Mouse (Mus musculus) heart, adult 11 months (tissue): ENCODE measurements at regions not wholly inside any gene's neighbourhood (a gene's known extent, or its start where the extent isn't known, plus 50 kb on each side); places are given as distances from the start of the nearest gene placed in this dataset.

ENCODE experiments used
- DNase-seq: peaks from one replicate; pipeline ENCODE4 v3.0.0; 2022

GRCm38 (mm10) chr13:37148627-37149026 is 98.6 kb upstream of the F13a1 start:
- peak; percentile 93 for DNase-seq

- no peak for DNase-seq
Observed at GRCm38 (mm10) chr13:37147790-37148189, 97.7 kb upstream of the F13a1 start.

- DNase-seq: no peak
Observed at GRCm38 (mm10) chr13:37142812-37143211, 92.8 kb upstream of the F13a1 start.

- DNase-seq: peak; percentile 39
Observed at GRCm38 (mm10) chr13:37135115-37135514, 85.1 kb upstream of the F13a1 start.

- peak; percentile 29 for DNase-seq
Observed at GRCm38 (mm10) chr13:37134518-37134917, 84.5 kb upstream of the F13a1 start.

- DNase-seq: peak; percentile 96
Observed at GRCm38 (mm10) chr13:37130637-37131036, 80.6 kb upstream of the F13a1 start.

- peak; percentile 31 for DNase-seq
Observed at GRCm38 (mm10) chr13:37121602-37122001, 71.6 kb upstream of the F13a1 start.

- peak; percentile 90 for DNase-seq
Observed at GRCm38 (mm10) chr13:37120219-37120618, 70.2 kb upstream of the F13a1 start.

GRCm38 (mm10) chr13:37114324-37114723 is 64.3 kb upstream of the F13a1 start:
- peak; percentile 61 for DNase-seq

- DNase-seq: peak; percentile 18
Observed at GRCm38 (mm10) chr13:37111747-37112146, 61.7 kb upstream of the F13a1 start.

GRCm38 (mm10) chr13:37107721-37108120 is 57.7 kb upstream of the F13a1 start:
- DNase-seq: peak; percentile 21

GRCm38 (mm10) chr13:37106009-37106408 is 56.0 kb upstream of the F13a1 start:
- DNase-seq: peak; percentile 55

GRCm38 (mm10) chr13:37104410-37105294 is 54.6 kb upstream of the F13a1 start:
- DNase-seq: peak; percentile 76

- peak; percentile 80 for DNase-seq
Observed at GRCm38 (mm10) chr13:37103741-37104296, 53.8 kb upstream of the F13a1 start.

GRCm38 (mm10) chr13:37101755-37102154 is 51.7 kb upstream of the F13a1 start:
- no peak for DNase-seq
